Mouse (Mus musculus) bone marrow, adult 2 months (tissue): ENCODE results near the gene Btbd17. TPM values are rescaled to one million over a fixed set of nuclear protein-coding genes. Genes with fewer than 3 reads are reported as not detected.
A peak's percentile ranks its signal among the peaks of the same experiment; 100 is the strongest.

ENCODE experiments used
- H3K27ac ChIP-seq: fragments of 200-500 bp; 2 replicates; pipeline ENCODE4 v1.5.1; 2012; ENCODE audit warnings: low read depth, mild to moderate bottlenecking, control low read depth, inconsistent platforms, low read length; ENCODE audit not compliant: control insufficient read depth, poor library complexity, insufficient read depth
- H3K4me1 ChIP-seq: fragments of 200-500 bp; 2 replicates; pipeline ENCODE4 v1.6.1; 2011; ENCODE audit warnings: low read length; ENCODE audit not compliant: control insufficient read depth, insufficient read depth
- H3K4me3 ChIP-seq: fragments of 200-500 bp; replicated peaks from 2 replicates; pipeline ENCODE3; 2011; ENCODE audit warnings: mild to moderate bottlenecking, low read depth, low read length, control low read depth; ENCODE audit not compliant: control insufficient read depth
- CTCF ChIP-seq: fragments of 200-500 bp; IDR thresholded peaks from 2 replicates; pipeline ENCODE4 v1.5.1; 2011; ENCODE audit warnings: low read length, control low read depth; ENCODE audit not compliant: control insufficient read depth, insufficient read depth
- POLR2A ChIP-seq: fragments of 200-500 bp; IDR thresholded peaks from 2 replicates; pipeline ENCODE4 v1.6.1; 2011; ENCODE audit warnings: low read depth, mild to moderate bottlenecking, control low read depth, low read length, borderline replicate concordance; ENCODE audit not compliant: control insufficient read depth
- WGBS: fragments of 180-500 bp; shearing (Covaris S2); methylation state at CpG from one replicate; pipeline ENCODE4 v1.1.7; 2018; 5-methylcytosine and 5-hydroxymethylcytosine counted together
- polyA plus RNA-seq: library from polyadenylated mRNA; stranded (reverse); fragments of >200 nt; gene quantifications from 2 replicates; pipeline ENCODE4 v1.2.4, GENCODE M21; 2011; ENCODE audit warnings: low replicate concordance; ENCODE audit not compliant: missing spikeins, insufficient read depth, insufficient read length

Btbd17 gene
- polyA plus RNA-seq, 1 experiment, result not detected

DNA sequence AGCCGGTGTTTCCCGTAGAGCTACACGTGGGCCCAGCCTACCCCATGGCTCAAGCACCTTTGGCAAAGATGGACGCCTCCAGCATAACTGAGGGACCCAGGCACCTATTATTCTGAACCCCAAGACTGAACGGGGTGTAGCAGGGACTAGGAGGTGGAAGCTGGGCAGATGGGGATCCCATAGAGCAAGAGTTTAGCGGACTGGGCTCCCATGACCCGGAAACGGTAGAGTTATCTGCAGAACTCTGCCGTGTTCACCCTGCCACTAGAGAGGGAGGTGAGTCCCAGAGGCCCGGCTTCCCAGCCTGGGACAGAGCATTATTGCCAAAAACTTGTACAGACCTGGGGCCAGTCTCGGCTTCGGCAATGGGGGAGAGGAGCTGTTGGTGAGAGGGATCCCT lies 5.6 kb downstream of the Btbd17 start:
- WGBS, result 71% methylated on average over 12 of the region's 12 CpGs
- H3K4me3 ChIP-seq, result no peak overlapping the region
- no peak overlapping the region for H3K27ac ChIP-seq
- no peak for TF ChIP-seq POLR2A
- TF ChIP-seq CTCF, result no peak
- H3K4me1 ChIP-seq, result no peaks in the 10 kb centered on the region; the same call in 1 of the 2 replicates

DNA sequence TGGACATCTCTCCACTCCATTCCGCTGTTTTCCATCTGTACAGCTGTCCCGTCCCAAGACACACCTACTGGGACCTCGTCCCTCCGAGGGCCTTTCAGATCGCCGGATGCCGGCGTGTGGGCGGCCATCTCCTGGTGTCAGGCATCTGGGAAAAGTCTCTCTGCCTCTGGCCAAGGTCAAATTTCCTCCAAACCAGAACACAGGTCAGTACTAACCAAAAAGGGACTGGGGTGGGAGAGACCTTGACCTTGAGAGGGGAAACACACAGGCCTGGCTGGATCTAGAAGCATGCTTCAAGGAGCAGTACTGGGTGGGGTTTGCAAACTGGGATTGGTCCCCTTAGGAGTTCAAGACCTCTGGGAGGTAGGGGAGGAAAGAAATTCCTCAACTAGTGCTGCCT lies 6.0 kb downstream of the Btbd17 start:
- TF ChIP-seq CTCF, result no peak
- H3K27ac ChIP-seq, result no peak overlapping the region
- 71% methylated on average over 9 of the region's 9 CpGs for WGBS
- H3K4me1 ChIP-seq, result no peaks in the 10 kb centered on the region; the same call in 1 of the 2 replicates
- no peak overlapping the region for H3K4me3 ChIP-seq

DNA sequence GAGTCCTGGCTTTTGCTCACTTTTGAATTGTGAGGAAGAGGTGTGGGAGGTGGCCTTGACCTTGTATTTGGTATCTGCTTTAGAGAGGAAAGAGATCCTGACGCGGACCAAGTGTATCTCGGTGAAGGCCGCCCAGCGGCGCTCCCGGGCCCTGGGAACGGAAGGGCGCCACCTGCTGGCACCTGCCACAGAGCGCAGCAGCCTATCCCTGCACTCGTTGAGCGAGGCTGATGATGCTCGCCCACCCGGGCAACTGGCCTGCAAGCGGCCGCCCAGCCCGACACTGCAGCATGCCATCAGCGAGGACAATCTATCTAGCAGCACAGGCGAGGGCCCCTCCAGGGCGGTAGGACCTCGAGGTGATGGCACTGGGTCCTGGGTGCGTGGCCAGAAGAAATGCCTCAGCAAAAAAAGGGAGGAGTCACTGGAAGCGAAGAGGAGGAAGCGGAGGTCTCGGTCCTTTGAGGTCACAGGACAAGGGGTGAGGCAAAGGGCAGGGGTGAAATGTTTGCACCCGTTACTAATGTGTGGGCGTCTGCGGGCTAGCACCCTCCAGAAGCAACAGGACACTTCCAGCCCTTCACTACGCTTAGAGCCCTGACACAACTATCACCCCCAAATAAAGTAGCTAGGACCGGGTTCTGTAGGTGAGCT lies 6.6 kb downstream of the Btbd17 start:
- no peak overlapping the region for H3K4me3 ChIP-seq
- WGBS, result 11% methylated on average over 30 of the region's 30 CpGs
- no peak for TF ChIP-seq POLR2A
- peak; percentile 86 for TF ChIP-seq CTCF
- no peak overlapping the region; the same call in 1 of the 2 replicates for H3K27ac ChIP-seq
- H3K4me1 ChIP-seq, result no peaks in the 10 kb centered on the region; the same call in 1 of the 2 replicates

DNA sequence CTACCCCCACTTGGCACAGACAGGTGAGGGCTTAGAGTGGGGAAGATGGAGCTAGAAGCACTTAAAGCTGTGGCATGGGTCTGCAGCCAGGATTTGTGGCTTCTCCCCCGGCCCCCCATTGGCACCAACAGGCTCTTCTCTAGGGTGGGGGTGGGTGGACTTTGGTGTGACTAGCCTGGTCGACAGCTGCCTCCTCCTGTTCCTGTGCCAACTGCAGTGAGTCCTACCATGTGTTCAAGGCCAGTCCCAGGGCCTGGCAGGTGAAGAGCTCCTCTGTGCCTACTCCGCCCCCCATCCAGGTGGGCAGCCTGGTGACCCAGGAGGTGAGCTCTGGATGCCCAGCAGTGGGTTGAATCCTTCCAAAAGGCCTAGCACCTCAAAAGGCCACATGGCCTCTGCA lies 8.1 kb downstream of the Btbd17 start:
- Histone ChIP-seq H3K4me3 (no peak overlapping the region), H3K27ac (no peak overlapping the region), H3K4me1 (no peaks in the 10 kb centered on the region; the same call in 1 of the 2 replicates)
- TF ChIP-seq POLR2A (no peak), CTCF (no peak)
- 79% methylated on average over 3 of the region's 3 CpGs for WGBS

DNA sequence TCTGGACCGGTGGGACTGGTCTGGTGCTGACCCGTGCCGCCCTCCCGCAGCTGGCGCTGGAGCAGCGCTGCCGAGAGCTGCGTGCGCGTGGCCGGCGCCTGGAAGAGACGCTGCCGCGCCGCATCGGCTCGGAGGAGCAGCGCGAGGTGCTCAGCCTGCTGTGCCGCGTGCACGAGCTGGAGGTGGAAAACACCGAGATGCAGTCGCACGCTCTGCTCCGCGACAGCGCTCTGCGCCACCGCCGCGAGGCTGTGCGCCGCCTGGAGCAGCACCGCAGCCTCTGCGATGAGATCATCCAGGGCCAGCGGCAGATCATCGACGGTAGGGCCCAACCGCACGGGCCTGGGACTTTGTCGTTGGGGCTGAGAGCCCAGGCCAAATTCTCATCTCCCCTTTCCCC lies 9.4 kb downstream of the Btbd17 start:
- no peak overlapping the region for H3K4me3 ChIP-seq
- TF ChIP-seq POLR2A (no peak; the same call in 1 of the 2 replicates), CTCF (no peak)
- no peaks in the 10 kb centered on the region for H3K4me1 ChIP-seq
- WGBS, result 3% methylated on average over 43 of the region's 43 CpGs
- H3K27ac ChIP-seq, result no peak overlapping the region; the same call in 1 of the 2 replicates

DNA sequence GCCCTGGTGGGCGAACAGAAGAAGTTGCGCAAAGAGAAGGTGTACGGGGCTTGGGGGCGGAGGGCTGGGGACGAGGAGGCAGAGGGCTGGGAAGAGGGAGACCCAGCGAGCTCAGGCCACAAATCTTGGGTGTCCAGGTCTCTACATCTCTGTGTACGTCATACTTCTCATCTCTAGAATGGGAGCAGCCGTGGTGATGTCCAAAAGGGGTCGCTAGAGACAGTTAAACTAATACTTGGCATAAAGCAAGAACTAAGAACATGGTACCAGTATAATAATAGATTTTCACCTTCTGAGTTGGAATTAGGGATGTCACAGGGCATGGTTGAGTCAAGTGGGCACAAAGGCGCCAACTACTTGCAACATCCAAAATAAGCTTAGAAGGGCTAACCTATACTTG lies 9.9 kb downstream of the Btbd17 start:
- H3K27ac ChIP-seq, result no peak overlapping the region
- H3K4me3 ChIP-seq, result no peak overlapping the region
- TF ChIP-seq POLR2A (no peak), CTCF (no peak)
- WGBS, result 45% methylated on average over 10 of the region's 10 CpGs
- no peaks in the 10 kb centered on the region for H3K4me1 ChIP-seq

DNA sequence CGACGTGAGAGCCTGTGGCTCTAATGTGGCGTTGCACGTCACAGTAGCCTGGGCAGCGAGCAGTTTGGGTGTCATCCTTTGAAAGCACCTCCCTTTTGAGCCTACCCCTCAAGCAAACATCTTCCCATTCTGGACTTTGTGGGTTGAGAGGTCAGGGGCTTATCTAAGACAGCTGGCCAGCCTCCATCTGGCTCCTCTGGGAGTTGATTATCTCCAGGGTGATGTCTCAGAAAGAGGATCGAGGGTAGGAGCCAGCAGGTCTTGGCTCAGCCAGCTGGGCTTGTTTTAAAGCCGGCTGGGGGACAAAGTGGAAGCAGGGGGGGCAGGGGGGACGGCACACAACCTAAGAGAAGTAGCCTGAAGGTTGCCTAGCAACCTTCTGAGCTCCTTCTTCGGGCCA lies 15.7 kb downstream of the Btbd17 start:
- H3K4me1 ChIP-seq, result no peaks in the 10 kb centered on the region
- H3K4me3 ChIP-seq, result no peak overlapping the region
- H3K27ac ChIP-seq, result no peak overlapping the region
- 53% methylated on average over 9 of the region's 9 CpGs for WGBS
- TF ChIP-seq CTCF, result no peak
- TF ChIP-seq POLR2A, result no peak

DNA sequence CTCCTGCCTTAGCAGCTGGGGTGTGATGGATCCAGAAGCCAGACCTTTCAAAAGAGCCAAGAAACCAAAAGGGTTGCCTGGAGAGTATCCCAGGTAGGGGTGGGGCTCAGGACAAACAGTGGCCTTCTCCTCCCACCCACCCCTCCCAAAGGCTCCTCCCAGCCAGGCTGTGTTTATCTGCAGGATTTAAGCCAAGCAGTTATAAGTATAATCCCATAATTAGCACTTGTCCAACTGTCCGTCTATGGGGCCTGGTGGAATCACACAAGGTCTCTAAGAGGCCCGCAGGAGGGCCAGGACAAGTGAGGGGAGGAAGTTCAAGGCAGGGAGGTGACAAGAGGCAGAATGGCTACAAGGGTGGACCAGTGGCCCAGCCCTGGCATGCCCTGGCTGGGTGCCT lies 23.8 kb downstream of the Btbd17 start:
- Histone ChIP-seq H3K4me1 (no peaks in the 10 kb centered on the region), H3K4me3 (no peak overlapping the region), H3K27ac (no peak overlapping the region)
- no peak for TF ChIP-seq POLR2A
- TF ChIP-seq CTCF, result no peak
- WGBS, result 66% methylated on average over 2 of the region's 2 CpGs

DNA sequence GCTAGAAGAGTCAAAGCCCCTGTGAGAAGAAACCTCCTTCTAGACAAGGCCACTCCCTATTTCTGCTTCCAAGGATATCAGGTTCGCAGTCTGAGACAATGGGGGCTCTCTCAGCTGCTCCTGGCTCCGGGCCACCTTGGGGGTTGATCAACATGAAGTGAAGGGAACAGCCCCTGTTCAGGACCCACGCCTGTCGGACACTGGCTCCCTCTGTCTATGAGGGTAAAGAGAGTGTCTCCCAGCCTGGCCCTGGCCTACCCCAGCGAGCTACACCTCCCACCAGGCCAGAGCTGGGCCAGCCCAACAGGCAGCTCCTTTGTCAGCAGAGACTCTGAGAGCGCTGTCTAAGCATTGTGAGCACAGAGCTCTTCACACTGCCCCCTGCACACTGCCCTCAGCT lies 25.8 kb downstream of the Btbd17 start:
- TF ChIP-seq POLR2A (no peak), CTCF (no peak)
- WGBS, result 77% methylated on average over 6 of the region's 6 CpGs
- Histone ChIP-seq H3K4me1 (no peaks in the 10 kb centered on the region; the same call in 1 of the 2 replicates), H3K27ac (no peak overlapping the region), H3K4me3 (no peak overlapping the region)
